In genomic region chr6:41505323-41505722, GRCm38 (mm10) we compare ENCODE assay signal across 23 mouse cellular contexts. TPM values are rescaled to one million over a fixed set of nuclear protein-coding genes. Genes with fewer than 3 reads are reported as not detected.
A peak's percentile ranks its signal among the peaks of the same experiment; 100 is the strongest.
DNase-seq lines count a peak whose midpoint lies in the region; ATAC-seq and TF ChIP-seq lines count a peak whose summit lies in the region.
"Had no signal": no experiment of that assay in that cellular context is flagged by ENCODE, and none has a peak within 500 bp of the region (broad histone marks: within the 10 kb centered on the region; RNA-seq: fewer than 3 reads in every experiment).

No protein-coding gene starts in this region.

- no peaks in the 10 kb centered on the region for H3K36me3 ChIP-seq in lung, embryonic 14.5 days (ENCODE audit: insufficient read depth)
- no peaks in the 10 kb centered on the region for H3K36me3 ChIP-seq in small intestine, adult 2 months (ENCODE audit: control insufficient read depth, insufficient read depth, low read length)
- H3K36me3 ChIP-seq: embryonic facial prominence, embryonic 15.5 days; forebrain, embryonic 12.5 days; limb, embryonic 13.5 days; stomach, embryonic 15.5 days had no signal

- no peaks in the 10 kb centered on the region for H3K27me3 ChIP-seq in lung, embryonic 14.5 days (ENCODE audit: insufficient read depth, low read length)
- no peaks in the 10 kb centered on the region for H3K27me3 ChIP-seq in small intestine, adult 2 months (ENCODE audit: control insufficient read depth, insufficient read depth, low read length)
- H3K27me3 ChIP-seq: embryonic facial prominence, embryonic 15.5 days; forebrain, embryonic 12.5 days; limb, embryonic 13.5 days; megakaryocyte, embryonic 14.5 days; stomach, embryonic 15.5 days had no signal

- H3K9ac ChIP-seq in lung, embryonic 14.5 days: no peak overlapping the region
- H3K9ac ChIP-seq: embryonic facial prominence, embryonic 15.5 days; forebrain, embryonic 12.5 days; hindbrain, embryonic 14.5 days; limb, embryonic 13.5 days; stomach, embryonic 15.5 days had no signal

- ATAC-seq in frontal cortex, adult (ENCODE audit: low TSS enrichment): peak; percentile 64
- no peak for ATAC-seq in lung, embryonic 14.5 days (ENCODE audit: insufficient read depth)

- no peak overlapping the region for H3K4me3 ChIP-seq in lung, embryonic 14.5 days (ENCODE audit: low read depth, low read length)
- H3K4me3 ChIP-seq in small intestine, adult 2 months (ENCODE audit: low read depth, low read length): no peak overlapping the region
- H3K4me3 ChIP-seq: embryonic facial prominence, embryonic 15.5 days; forebrain, embryonic 12.5 days; limb, embryonic 13.5 days; megakaryocyte, embryonic 14.5 days; stomach, embryonic 15.5 days had no signal

- no peak overlapping the region for H3K27ac ChIP-seq in lung, embryonic 14.5 days (ENCODE audit: low read depth)
- no peak overlapping the region for H3K27ac ChIP-seq in small intestine, adult 2 months (ENCODE audit: insufficient read depth, low read depth, low read length)
- H3K27ac ChIP-seq: embryonic facial prominence, embryonic 15.5 days; forebrain, embryonic 12.5 days; hindbrain, embryonic 14.5 days; limb, embryonic 13.5 days; stomach, embryonic 15.5 days had no signal

- no peak overlapping the region for H3K4me2 ChIP-seq in lung, embryonic 14.5 days
- H3K4me2 ChIP-seq: embryonic facial prominence, embryonic 15.5 days; forebrain, embryonic 12.5 days; hindbrain, embryonic 14.5 days; limb, embryonic 13.5 days; stomach, embryonic 15.5 days had no signal

- no peak for TF ChIP-seq POLR2A in small intestine, adult 2 months (IDR thresholded peaks at IDR 0.05; ENCODE audit: low read depth, low read length)

- WGBS in lung, embryonic 14.5 days: 68% methylated on average over 6 of the region's 6 CpGs
- 51% methylated on average over 6 of the region's 6 CpGs for WGBS in small intestine, adult 2 months

- DNase-seq in frontal cortex, postnatal 25 days (ENCODE audit: low spot score in 2 of 2): no peak
- no peak for DNase-seq in lung, embryonic 14.5 days
- no peak for DNase-seq in lung, postnatal 10 days
- no peak for DNase-seq in urinary bladder, postnatal 14 days (ENCODE audit: low spot score)
- no peak for DNase-seq in yolk sac, embryonic 10.5 days (ENCODE audit: low spot score)
- DNase-seq in kidney, postnatal 4 days: no peak
- DNase-seq: cerebellum, adult 11-12 months; heart, postnatal 10 days; kidney, adult 2 months; layer of hippocampus, postnatal 36 days; spleen, adult 18-20 months had no signal

- H3K9me3 ChIP-seq in lung, embryonic 14.5 days (ENCODE audit: low read depth, low read length): no peaks in the 10 kb centered on the region
- H3K9me3 ChIP-seq: embryonic facial prominence, embryonic 15.5 days; forebrain, embryonic 12.5 days; limb, embryonic 13.5 days; megakaryocyte, embryonic 14.5 days; stomach, embryonic 15.5 days had no signal

- H3K4me1 ChIP-seq in lung, embryonic 14.5 days (ENCODE audit: insufficient read depth): no peaks in the 10 kb centered on the region
- no peaks in the 10 kb centered on the region for H3K4me1 ChIP-seq in small intestine, adult 2 months (ENCODE audit: control insufficient read depth, insufficient read depth, insufficient read length, low read length)
- H3K4me1 ChIP-seq: embryonic facial prominence, embryonic 15.5 days; forebrain, embryonic 12.5 days; limb, embryonic 13.5 days; megakaryocyte, embryonic 14.5 days; stomach, embryonic 15.5 days had no signal

- 0 out of 2 replicates have a peak, but pooled peaks have one; percentile 13 for TF ChIP-seq CTCF in lung, embryonic 14.5 days (IDR thresholded peaks at IDR 0.05; ENCODE audit: low read depth)
- TF ChIP-seq CTCF in small intestine, adult 2 months (IDR thresholded peaks at IDR 0.05; ENCODE audit: extremely low read depth, insufficient read length, insufficient replicate concordance, low read depth, low read length): peak; percentile 12; the same call in 1 of the 2 replicates

RNA-seq across cellular contexts. Expression of gene Prss2, which starts 16.3 kb away (rescaled TPM):
- not detected in 2 replicates for polyA plus RNA-seq in lung, embryonic 14.5 days (2014; fragmentation: Nextera tagmentation; extraction: Ambion mirVana)
- 73.6 and 36,591 TPM in 2 replicates for polyA plus RNA-seq in small intestine, adult 2 months (2012; rRNA removed)
- polyA plus RNA-seq: brain, embryonic 14.5 days; embryonic facial prominence, embryonic 15.5 days; forebrain, embryonic 12.5 days; hindbrain, embryonic 14.5 days; kidney, adult 2 months; limb, embryonic 13.5 days; lung, embryonic 16.5 days; neural tube, embryonic 14.5 days had no signal

RNA-seq across cellular contexts. Expression of gene Prss1, which starts 46.6 kb away (rescaled TPM):
- not detected in 2 replicates for polyA plus RNA-seq in lung, embryonic 14.5 days (2014; fragmentation: Nextera tagmentation; extraction: Ambion mirVana)
- 22.6 TPM in 1 of 2 replicates, not detected in the other for polyA plus RNA-seq in small intestine, adult 2 months (2012; rRNA removed)
- polyA plus RNA-seq: brain, embryonic 14.5 days; forebrain, embryonic 12.5 days; hindbrain, embryonic 14.5 days; kidney, adult 2 months; large intestine, adult 2 months; lung, embryonic 16.5 days; neural tube, embryonic 14.5 days had no signal

RNA-seq across cellular contexts. Expression of gene Gm10334, which starts 59.4 kb away (rescaled TPM):
- not detected in 2 replicates for polyA plus RNA-seq in lung, embryonic 14.5 days (2014; fragmentation: Nextera tagmentation; extraction: Ambion mirVana)
- 63.3 TPM in 1 of 2 replicates, not detected in the other for polyA plus RNA-seq in small intestine, adult 2 months (2012; rRNA removed)
- polyA plus RNA-seq: brain, embryonic 14.5 days; embryonic facial prominence, embryonic 15.5 days; forebrain, embryonic 12.5 days; hindbrain, embryonic 14.5 days; kidney, adult 2 months; large intestine, adult 2 months; limb, embryonic 13.5 days; lung, embryonic 16.5 days; neural tube, embryonic 14.5 days had no signal

Comparison
In these comparisons a context has a peak if more than half of its experiments do, and no peak if none do; other contexts are left out.
1. RNA of gene Prss2, which starts 16.3 kb away (polyA plus RNA-seq): 73.6 to 36,591 TPM in small intestine, adult 2 months; not detected in lung, embryonic 14.5 days; every median in the first group is over 10 times any median in the second.